Mouse (Mus musculus): ENCODE results near the gene Gcn1l1. TPM values are rescaled to one million over a fixed set of nuclear protein-coding genes. Genes with fewer than 3 reads are reported as not detected.

Gene Gcn1l1
- polyA plus RNA-seq, 1 experiment: 39.3 TPM

GRCm38 (mm10) chr5:115554536-115555291 lies 10.3 kb upstream of the Gcn1l1 start:
- no peak for DNase-seq
- H3K27me3 ChIP-seq (ENCODE audit: control insufficient read depth, insufficient read depth, low read length): no peaks in the 10 kb centered on the region
- 93% methylated on average over 18 of the region's 18 CpGs for WGBS
- H3K4me1 ChIP-seq (ENCODE audit: control insufficient read depth, insufficient read depth, low read length): peaks cover 5% of the 10 kb centered on the region; the same call in 1 of the 2 replicates
- TF ChIP-seq POLR2A (IDR thresholded peaks at IDR 0.05; ENCODE audit: borderline replicate concordance, insufficient read depth, low read length): no peak
- no peak for TF ChIP-seq CTCF (IDR thresholded peaks at IDR 0.05; ENCODE audit: borderline replicate concordance, insufficient read depth, low read depth, low read length)
- H3K4me3 ChIP-seq (replicated peaks; ENCODE audit: insufficient read depth, low read depth, low read length): no peak overlapping the region
- no peak overlapping the region for H3K27ac ChIP-seq (ENCODE audit: insufficient read depth, low read length)

GRCm38 (mm10) chr5:115556217-115556616 lies 8.8 kb upstream of the Gcn1l1 start:
- Histone ChIP-seq H3K4me3 (replicated peaks; ENCODE audit: insufficient read depth, low read depth, low read length) (no peak overlapping the region), H3K4me1 (ENCODE audit: control insufficient read depth, insufficient read depth, low read length) (peaks cover 6% of the 10 kb centered on the region), H3K27me3 (ENCODE audit: control insufficient read depth, insufficient read depth, low read length) (no peaks in the 10 kb centered on the region), H3K27ac (ENCODE audit: insufficient read depth, low read length) (no peak overlapping the region)
- TF ChIP-seq CTCF (IDR thresholded peaks at IDR 0.05; ENCODE audit: borderline replicate concordance, insufficient read depth, low read depth, low read length) (peak; percentile 95), POLR2A (IDR thresholded peaks at IDR 0.05; ENCODE audit: borderline replicate concordance, insufficient read depth, low read length) (no peak)
- DNase-seq: peak; percentile 78 to 80
- 8% methylated on average over 8 of the region's 8 CpGs for WGBS

GRCm38 (mm10) chr5:115558182-115558794 lies 6.8 kb upstream of the Gcn1l1 start:
- DNase-seq: no peak
- WGBS: 88% methylated on average over 14 of the region's 14 CpGs

GRCm38 (mm10) chr5:115559237-115560101 lies 5.6 kb upstream of the Gcn1l1 start, which contains the start of gene Rplp0:
Gene Rplp0 (plus strand): TSS chr5:115559467.
- peak; percentile 100 for DNase-seq
- Histone ChIP-seq H3K4me3 (replicated peaks; ENCODE audit: insufficient read depth, low read depth, low read length) (peak within 1 kb of the TSS; percentile 59), H3K4me1 (ENCODE audit: control insufficient read depth, insufficient read depth, low read length) (peaks cover 6% of the 10 kb centered on the region), H3K27ac (ENCODE audit: insufficient read depth, low read length) (peak within 1 kb of the TSS; percentile 65), H3K27me3 (ENCODE audit: control insufficient read depth, insufficient read depth, low read length) (no peaks in the 10 kb centered on the region)
- TF ChIP-seq CTCF (IDR thresholded peaks at IDR 0.05; ENCODE audit: borderline replicate concordance, insufficient read depth, low read depth, low read length) (peak; percentile 92), POLR2A (IDR thresholded peaks at IDR 0.05; ENCODE audit: borderline replicate concordance, insufficient read depth, low read length) (peak; percentile 99)
- under 1% methylated on average over 78 of the region's 78 CpGs for WGBS

More at GRCm38 (mm10) chr5:115558182-115558794, 6.8 kb upstream of the Gcn1l1 start:
- Histone ChIP-seq H3K27ac (ENCODE audit: insufficient read depth, low read length) (no peak overlapping the region), H3K4me3 (replicated peaks; ENCODE audit: insufficient read depth, low read depth, low read length) (no peak overlapping the region), H3K27me3 (ENCODE audit: control insufficient read depth, insufficient read depth, low read length) (no peaks in the 10 kb centered on the region), H3K4me1 (ENCODE audit: control insufficient read depth, insufficient read depth, low read length) (peaks cover 6% of the 10 kb centered on the region)
- no peak for TF ChIP-seq CTCF (IDR thresholded peaks at IDR 0.05; ENCODE audit: borderline replicate concordance, insufficient read depth, low read depth, low read length)
- no peak for TF ChIP-seq POLR2A (IDR thresholded peaks at IDR 0.05; ENCODE audit: borderline replicate concordance, insufficient read depth, low read length)

GRCm38 (mm10) chr5:115560336-115560905 lies 4.6 kb upstream of the Gcn1l1 start:
- Histone ChIP-seq H3K4me3 (replicated peaks; ENCODE audit: insufficient read depth, low read depth, low read length) (peak overlapping the region; percentile 59), H3K4me1 (ENCODE audit: control insufficient read depth, insufficient read depth, low read length) (peaks cover 9% of the 10 kb centered on the region), H3K27ac (ENCODE audit: insufficient read depth, low read length) (no peak overlapping the region), H3K27me3 (ENCODE audit: control insufficient read depth, insufficient read depth, low read length) (no peaks in the 10 kb centered on the region)
- DNase-seq: no peak
- WGBS: 37% methylated on average over 13 of the region's 13 CpGs
- no peak for TF ChIP-seq CTCF (IDR thresholded peaks at IDR 0.05; ENCODE audit: borderline replicate concordance, insufficient read depth, low read depth, low read length)
- TF ChIP-seq POLR2A (IDR thresholded peaks at IDR 0.05; ENCODE audit: borderline replicate concordance, insufficient read depth, low read length): no peak

- DNase-seq: no peak
- Histone ChIP-seq H3K4me3 (replicated peaks; ENCODE audit: insufficient read depth, low read depth, low read length) (no peak overlapping the region), H3K27ac (ENCODE audit: insufficient read depth, low read length) (no peak overlapping the region), H3K4me1 (ENCODE audit: control insufficient read depth, insufficient read depth, low read length) (peaks cover 15% of the 10 kb centered on the region), H3K27me3 (ENCODE audit: control insufficient read depth, insufficient read depth, low read length) (no peaks in the 10 kb centered on the region)
- WGBS: 55% methylated on average over 5 of the region's 5 CpGs
- TF ChIP-seq POLR2A (IDR thresholded peaks at IDR 0.05; ENCODE audit: borderline replicate concordance, insufficient read depth, low read length) (no peak), CTCF (IDR thresholded peaks at IDR 0.05; ENCODE audit: borderline replicate concordance, insufficient read depth, low read depth, low read length) (no peak)
Measured at GRCm38 (mm10) chr5:115563771-115564585, 1.1 kb upstream of the Gcn1l1 start.
